Mouse (Mus musculus): ENCODE data around the gene Rab3gap1. TPM values are rescaled to one million over a fixed set of nuclear protein-coding genes. Genes with fewer than 3 reads are reported as not detected.

Rab3gap1 gene
- 13.7 and 25.1 TPM in 2 replicates for polyA plus RNA-seq (2014; fragmentation: Nextera tagmentation; extraction: Ambion mirVana)

GRCm38 (mm10) chr1:127868300-127869261, at the start of gene Rab3gap1:
TSS of gene Rab3gap1 (plus strand) at chr1:127868773.
- Histone ChIP-seq H3K4me3 (ENCODE audit: low read length) (peak within 1 kb of the TSS; percentile 72), H3K9ac (ENCODE audit: low read depth, low read length) (peak within 1 kb of the TSS; percentile 64), H3K4me1 (ENCODE audit: control insufficient read depth, insufficient read depth, low read length) (0 out of 2 replicates have a peak, but pooled peaks cover 3% of the 10 kb centered on the region), H3K4me2 (replicated peaks; ENCODE audit: low read depth, low read length) (peak within 1 kb of the TSS; percentile 61), H3K36me3 (ENCODE audit: control insufficient read depth, insufficient read depth, low read length) (0 out of 2 replicates have a peak, but pooled peaks cover 7% of the 10 kb centered on the region), H3K27me3 (ENCODE audit: control insufficient read depth, insufficient read depth, low read length) (no peaks in the 10 kb centered on the region), H3K27ac (ENCODE audit: low read depth, low read length) (peak within 1 kb of the TSS; percentile 68; the same call in 1 of the 2 replicates), H3K9me3 (ENCODE audit: control insufficient read depth, low read length) (no peaks in the 10 kb centered on the region)
- peak; percentile 98 for ATAC-seq (ENCODE audit: low FRiP score, low TSS enrichment)
- WGBS: 12% methylated on average over 47 of the region's 47 CpGs

DNA sequence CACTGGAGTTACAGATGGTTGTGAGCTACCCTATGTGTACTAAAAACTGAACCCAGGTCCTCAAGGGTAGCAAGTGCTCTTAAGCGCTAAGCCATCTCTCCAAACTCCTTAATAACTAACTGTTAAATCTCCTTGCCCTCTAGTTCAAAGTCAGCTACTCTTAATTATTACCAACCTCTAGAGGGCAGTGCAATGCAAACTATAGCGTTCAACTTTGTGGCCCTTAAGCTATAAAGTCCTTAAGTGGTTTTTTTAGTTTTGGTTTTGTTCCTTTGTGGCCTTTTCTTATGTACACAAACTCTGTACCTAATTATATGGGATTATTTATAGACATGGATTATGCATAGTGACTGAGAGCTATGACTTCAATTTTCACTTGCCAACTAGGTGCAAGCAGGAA, 41.2 kb upstream of the Rab3gap1 start:
- H3K4me2 ChIP-seq (replicated peaks; ENCODE audit: low read depth, low read length): no peak overlapping the region
- no peaks in the 10 kb centered on the region for H3K27me3 ChIP-seq (ENCODE audit: control insufficient read depth, insufficient read depth, low read length)
- 30% methylated on average over 2 of the region's 2 CpGs for WGBS
- H3K4me3 ChIP-seq (ENCODE audit: low read length): no peak overlapping the region
- no peak overlapping the region for H3K27ac ChIP-seq (ENCODE audit: low read depth, low read length)
- ATAC-seq (ENCODE audit: low FRiP score, low TSS enrichment): no peak
- H3K9me3 ChIP-seq (ENCODE audit: control insufficient read depth, low read length): no peaks in the 10 kb centered on the region
- no peaks in the 10 kb centered on the region for H3K4me1 ChIP-seq (ENCODE audit: control insufficient read depth, insufficient read depth, low read length)
- no peaks in the 10 kb centered on the region for H3K36me3 ChIP-seq (ENCODE audit: control insufficient read depth, insufficient read depth, low read length)
- H3K9ac ChIP-seq (ENCODE audit: low read depth, low read length): no peak overlapping the region

GRCm38 (mm10) chr1:127830215-127830921, 38.2 kb upstream of the Rab3gap1 start:
- H3K36me3 ChIP-seq (ENCODE audit: control insufficient read depth, insufficient read depth, low read length): no peaks in the 10 kb centered on the region
- H3K4me3 ChIP-seq (ENCODE audit: low read length): no peak overlapping the region
- WGBS: 88% methylated on average over 13 of the region's 13 CpGs
- ATAC-seq (ENCODE audit: low FRiP score, low TSS enrichment): no peak
- H3K4me2 ChIP-seq (replicated peaks; ENCODE audit: low read depth, low read length): no peak overlapping the region
- no peaks in the 10 kb centered on the region for H3K4me1 ChIP-seq (ENCODE audit: control insufficient read depth, insufficient read depth, low read length)
- H3K27me3 ChIP-seq (ENCODE audit: control insufficient read depth, insufficient read depth, low read length): no peaks in the 10 kb centered on the region
- H3K27ac ChIP-seq (ENCODE audit: low read depth, low read length): no peak overlapping the region
- H3K9ac ChIP-seq (ENCODE audit: low read depth, low read length): no peak overlapping the region
- no peaks in the 10 kb centered on the region for H3K9me3 ChIP-seq (ENCODE audit: control insufficient read depth, low read length)

DNA sequence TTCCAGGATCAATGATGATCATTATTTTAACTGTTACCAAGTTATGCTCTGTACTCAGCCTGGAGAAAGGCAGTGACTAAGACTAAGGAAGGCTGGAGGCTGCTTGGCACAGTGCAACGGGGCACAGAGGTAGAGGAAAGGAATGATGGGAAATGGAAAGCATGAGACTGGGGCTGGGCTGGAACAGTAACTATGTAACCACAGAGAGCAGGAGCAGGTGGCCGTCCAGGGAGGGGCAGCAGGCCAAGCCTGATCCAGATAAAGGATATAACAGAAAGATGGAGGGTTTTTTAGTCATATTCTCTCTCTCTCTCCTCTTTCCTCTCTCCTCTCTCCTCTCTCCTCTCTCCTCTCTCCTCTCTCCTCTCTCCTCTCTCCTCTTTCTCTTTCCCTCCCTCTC, 34.9 kb upstream of the Rab3gap1 start:
- no peaks in the 10 kb centered on the region for H3K9me3 ChIP-seq (ENCODE audit: control insufficient read depth, low read length)

DNA sequence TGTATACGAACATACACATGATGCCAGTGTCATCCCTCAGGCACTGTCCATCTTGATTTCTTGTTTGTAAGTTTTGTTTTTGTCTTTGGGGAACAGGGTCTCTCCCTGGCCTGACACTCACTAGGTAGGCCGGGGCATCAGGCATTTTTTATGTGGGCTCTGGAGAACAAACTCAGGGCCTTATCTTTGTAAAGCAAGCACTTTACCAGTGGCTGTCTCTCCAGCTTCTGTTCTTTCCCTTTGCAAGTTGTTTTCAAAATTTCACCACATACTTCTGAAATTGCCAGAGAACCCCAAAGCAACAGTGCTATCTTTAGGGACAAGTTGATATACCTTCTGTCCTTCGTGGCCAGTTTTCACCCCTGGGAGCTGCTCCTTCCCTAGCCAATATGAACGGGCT, 34.4 kb upstream of the Rab3gap1 start:
- ATAC-seq (ENCODE audit: low FRiP score, low TSS enrichment): no peak
- Histone ChIP-seq H3K9ac (ENCODE audit: low read depth, low read length) (no peak overlapping the region), H3K27me3 (ENCODE audit: control insufficient read depth, insufficient read depth, low read length) (no peaks in the 10 kb centered on the region), H3K27ac (ENCODE audit: low read depth, low read length) (no peak overlapping the region), H3K9me3 (ENCODE audit: control insufficient read depth, low read length) (no peaks in the 10 kb centered on the region), H3K4me3 (ENCODE audit: low read length) (no peak overlapping the region), H3K36me3 (ENCODE audit: control insufficient read depth, insufficient read depth, low read length) (no peaks in the 10 kb centered on the region), H3K4me2 (replicated peaks; ENCODE audit: low read depth, low read length) (no peak overlapping the region), H3K4me1 (ENCODE audit: control insufficient read depth, insufficient read depth, low read length) (no peaks in the 10 kb centered on the region)
- WGBS: 68% methylated on average over 4 of the region's 4 CpGs

More for the DNA sequence above, 34.9 kb upstream of the Rab3gap1 start:
- ATAC-seq (ENCODE audit: low FRiP score, low TSS enrichment): no peak
- no peak overlapping the region for H3K9ac ChIP-seq (ENCODE audit: low read depth, low read length)
- no peak overlapping the region for H3K27ac ChIP-seq (ENCODE audit: low read depth, low read length)
- WGBS: 58% methylated on average over 2 of the region's 2 CpGs
- no peak overlapping the region for H3K4me3 ChIP-seq (ENCODE audit: low read length)
- no peak overlapping the region for H3K4me2 ChIP-seq (replicated peaks; ENCODE audit: low read depth, low read length)
- no peaks in the 10 kb centered on the region for H3K36me3 ChIP-seq (ENCODE audit: control insufficient read depth, insufficient read depth, low read length)
- H3K27me3 ChIP-seq (ENCODE audit: control insufficient read depth, insufficient read depth, low read length): no peaks in the 10 kb centered on the region
- no peaks in the 10 kb centered on the region for H3K4me1 ChIP-seq (ENCODE audit: control insufficient read depth, insufficient read depth, low read length)

- 38% methylated on average over 4 of the region's 4 CpGs for WGBS
- ATAC-seq (ENCODE audit: low FRiP score, low TSS enrichment): no peak
- Histone ChIP-seq H3K9me3 (ENCODE audit: control insufficient read depth, low read length) (no peaks in the 10 kb centered on the region), H3K27me3 (ENCODE audit: control insufficient read depth, insufficient read depth, low read length) (no peaks in the 10 kb centered on the region), H3K36me3 (ENCODE audit: control insufficient read depth, insufficient read depth, low read length) (no peaks in the 10 kb centered on the region), H3K4me3 (ENCODE audit: low read length) (no peak overlapping the region), H3K4me2 (replicated peaks; ENCODE audit: low read depth, low read length) (no peak overlapping the region), H3K27ac (ENCODE audit: low read depth, low read length) (no peak overlapping the region), H3K9ac (ENCODE audit: low read depth, low read length) (no peak overlapping the region), H3K4me1 (ENCODE audit: control insufficient read depth, insufficient read depth, low read length) (no peaks in the 10 kb centered on the region)
Observed at GRCm38 (mm10) chr1:127836619-127837018, 32.0 kb upstream of the Rab3gap1 start.

GRCm38 (mm10) chr1:127838602-127839001, 30.0 kb upstream of the Rab3gap1 start:
- 89% methylated on average over 1 of the region's 1 CpGs for WGBS
- no peak for ATAC-seq (ENCODE audit: low FRiP score, low TSS enrichment)

GRCm38 (mm10) chr1:127845472-127845871, 23.1 kb upstream of the Rab3gap1 start:
- H3K4me1 ChIP-seq (ENCODE audit: control insufficient read depth, insufficient read depth, low read length): no peaks in the 10 kb centered on the region
- no peaks in the 10 kb centered on the region for H3K36me3 ChIP-seq (ENCODE audit: control insufficient read depth, insufficient read depth, low read length)
- H3K27ac ChIP-seq (ENCODE audit: low read depth, low read length): no peak overlapping the region
- H3K9me3 ChIP-seq (ENCODE audit: control insufficient read depth, low read length): no peaks in the 10 kb centered on the region
- WGBS: 90% methylated on average over 5 of the region's 5 CpGs
- no peak overlapping the region for H3K4me3 ChIP-seq (ENCODE audit: low read length)
- no peak overlapping the region for H3K4me2 ChIP-seq (replicated peaks; ENCODE audit: low read depth, low read length)
- ATAC-seq (ENCODE audit: low FRiP score, low TSS enrichment): no peak
- no peaks in the 10 kb centered on the region for H3K27me3 ChIP-seq (ENCODE audit: control insufficient read depth, insufficient read depth, low read length)
- no peak overlapping the region for H3K9ac ChIP-seq (ENCODE audit: low read depth, low read length)

More at GRCm38 (mm10) chr1:127838602-127839001, 30.0 kb upstream of the Rab3gap1 start:
- Histone ChIP-seq H3K4me3 (ENCODE audit: low read length) (no peak overlapping the region), H3K9ac (ENCODE audit: low read depth, low read length) (no peak overlapping the region), H3K36me3 (ENCODE audit: control insufficient read depth, insufficient read depth, low read length) (no peaks in the 10 kb centered on the region), H3K27ac (ENCODE audit: low read depth, low read length) (no peak overlapping the region), H3K27me3 (ENCODE audit: control insufficient read depth, insufficient read depth, low read length) (no peaks in the 10 kb centered on the region), H3K9me3 (ENCODE audit: control insufficient read depth, low read length) (no peaks in the 10 kb centered on the region), H3K4me1 (ENCODE audit: control insufficient read depth, insufficient read depth, low read length) (no peaks in the 10 kb centered on the region), H3K4me2 (replicated peaks; ENCODE audit: low read depth, low read length) (no peak overlapping the region)
